Mouse (Mus musculus): Measurements from ENCODE around the gene Cbx6. TPM values are rescaled to one million over a fixed set of nuclear protein-coding genes. Genes with fewer than 3 reads are reported as not detected.

Gene Cbx6
- polyA plus RNA-seq, 1 experiment from 2014 or later: 31.2 TPM

GRCm38 (mm10) chr15:79834881-79835260 lies 383 bp upstream of the Cbx6 start:
- peak overlapping the region; percentile 55 for H3K4me2 ChIP-seq (ENCODE audit: low read depth, low read length, severe bottlenecking)
- H3K9me3 ChIP-seq (ENCODE audit: control insufficient read depth, low read length): no peaks in the 10 kb centered on the region
- DNase-seq (ENCODE audit: low spot score) (no peak), ATAC-seq (replicated peaks; ENCODE audit: low FRiP score) (no peak; the same call in 1 of the 2 replicates)
- 51% methylated on average over 9 of the region's 9 CpGs for WGBS
- peak overlapping the region; percentile 65; the same call in 1 of the 2 replicates for H3K4me3 ChIP-seq (ENCODE audit: low read depth, low read length)
- H3K27me3 ChIP-seq (ENCODE audit: control insufficient read depth, insufficient read depth, low read length): no peaks in the 10 kb centered on the region
- H3K36me3 ChIP-seq (ENCODE audit: control insufficient read depth, insufficient read depth, low read length): no peaks in the 10 kb centered on the region
- peaks cover 22% of the 10 kb centered on the region; the same call in 1 of the 2 replicates for H3K4me1 ChIP-seq (replicated peaks; ENCODE audit: control insufficient read depth, insufficient read depth, low read length)
- H3K27ac ChIP-seq (ENCODE audit: low read depth, low read length): peak overlapping the region; percentile 93
- H3K9ac ChIP-seq (ENCODE audit: low read length): peak overlapping the region; percentile 61

- peak; percentile 72 for DNase-seq (ENCODE audit: low spot score)
- ATAC-seq (replicated peaks; ENCODE audit: low FRiP score): peak; percentile 11
- WGBS: under 1% methylated on average over 35 of the region's 41 CpGs
- H3K4me1 ChIP-seq (replicated peaks; ENCODE audit: control insufficient read depth, insufficient read depth, low read length): peaks cover 25% of the 10 kb centered on the region; the same call in 1 of the 2 replicates
- no peaks in the 10 kb centered on the region for H3K36me3 ChIP-seq (ENCODE audit: control insufficient read depth, insufficient read depth, low read length)
- no peaks in the 10 kb centered on the region for H3K27me3 ChIP-seq (ENCODE audit: control insufficient read depth, insufficient read depth, low read length)
- H3K9ac ChIP-seq (ENCODE audit: low read length): peak overlapping the region; percentile 90
- H3K4me2 ChIP-seq (ENCODE audit: low read depth, low read length, severe bottlenecking): peak overlapping the region; percentile 94
- H3K4me3 ChIP-seq (ENCODE audit: low read depth, low read length): peak overlapping the region; percentile 65
- no peaks in the 10 kb centered on the region for H3K9me3 ChIP-seq (ENCODE audit: control insufficient read depth, low read length)
- peak overlapping the region; percentile 79 for H3K27ac ChIP-seq (ENCODE audit: low read depth, low read length)
These were observed 1.0 kb downstream of the Cbx6 start for GRCm38 (mm10) chr15:79833251-79834050.

- H3K9me3 ChIP-seq (ENCODE audit: control insufficient read depth, low read length): no peaks in the 10 kb centered on the region
- H3K36me3 ChIP-seq (ENCODE audit: control insufficient read depth, insufficient read depth, low read length): no peaks in the 10 kb centered on the region; the same call in 1 of the 2 replicates
- ATAC-seq (replicated peaks; ENCODE audit: low FRiP score) (0 out of 2 replicates have a peak, but pooled peaks have one; percentile 38), DNase-seq (ENCODE audit: low spot score) (peak; percentile 89)
- peak overlapping the region; percentile 90 for H3K9ac ChIP-seq (ENCODE audit: low read length)
- peak overlapping the region; percentile 94 for H3K4me2 ChIP-seq (ENCODE audit: low read depth, low read length, severe bottlenecking)
- peak overlapping the region; percentile 65 for H3K4me3 ChIP-seq (ENCODE audit: low read depth, low read length)
- peaks cover 25% of the 10 kb centered on the region; the same call in 1 of the 2 replicates for H3K4me1 ChIP-seq (replicated peaks; ENCODE audit: control insufficient read depth, insufficient read depth, low read length)
- 22% methylated on average over 18 of the region's 18 CpGs for WGBS
- H3K27me3 ChIP-seq (ENCODE audit: control insufficient read depth, insufficient read depth, low read length): no peaks in the 10 kb centered on the region
- peak overlapping the region; percentile 46; the same call in 1 of the 2 replicates for H3K27ac ChIP-seq (ENCODE audit: low read depth, low read length)
These were observed 2.2 kb downstream of the Cbx6 start for GRCm38 (mm10) chr15:79832064-79832900.

- 15% methylated on average over 4 of the region's 4 CpGs for WGBS
- Histone ChIP-seq H3K4me2 (ENCODE audit: low read depth, low read length, severe bottlenecking) (no peak overlapping the region), H3K27ac (ENCODE audit: low read depth, low read length) (no peak overlapping the region), H3K4me3 (ENCODE audit: low read depth, low read length) (no peak overlapping the region), H3K36me3 (ENCODE audit: control insufficient read depth, insufficient read depth, low read length) (no peaks in the 10 kb centered on the region; the same call in 1 of the 2 replicates), H3K9ac (ENCODE audit: low read length) (no peak overlapping the region), H3K4me1 (replicated peaks; ENCODE audit: control insufficient read depth, insufficient read depth, low read length) (peaks cover 24% of the 10 kb centered on the region; the same call in 1 of the 2 replicates), H3K27me3 (ENCODE audit: control insufficient read depth, insufficient read depth, low read length) (no peaks in the 10 kb centered on the region), H3K9me3 (ENCODE audit: control insufficient read depth, low read length) (no peaks in the 10 kb centered on the region)
- DNase-seq (ENCODE audit: low spot score) (peak; percentile 86), ATAC-seq (replicated peaks; ENCODE audit: low FRiP score) (no peak)
These were observed 4.1 kb downstream of the Cbx6 start for GRCm38 (mm10) chr15:79830388-79830787.

GRCm38 (mm10) chr15:79829431-79829830 lies 5.1 kb downstream of the Cbx6 start:
- Histone ChIP-seq H3K4me1 (replicated peaks; ENCODE audit: control insufficient read depth, insufficient read depth, low read length) (peaks cover 19% of the 10 kb centered on the region; the same call in 1 of the 2 replicates), H3K36me3 (ENCODE audit: control insufficient read depth, insufficient read depth, low read length) (no peaks in the 10 kb centered on the region; the same call in 1 of the 2 replicates), H3K4me2 (ENCODE audit: low read depth, low read length, severe bottlenecking) (no peak overlapping the region), H3K9me3 (ENCODE audit: control insufficient read depth, low read length) (no peaks in the 10 kb centered on the region), H3K9ac (ENCODE audit: low read length) (no peak overlapping the region), H3K4me3 (ENCODE audit: low read depth, low read length) (no peak overlapping the region), H3K27me3 (ENCODE audit: control insufficient read depth, insufficient read depth, low read length) (no peaks in the 10 kb centered on the region), H3K27ac (ENCODE audit: low read depth, low read length) (no peak overlapping the region)
- WGBS: 75% methylated on average over 5 of the region's 5 CpGs
- ATAC-seq (replicated peaks; ENCODE audit: low FRiP score): no peak
- no peak for DNase-seq (ENCODE audit: low spot score)

- Histone ChIP-seq H3K4me3 (ENCODE audit: low read depth, low read length) (no peak overlapping the region), H3K4me2 (ENCODE audit: low read depth, low read length, severe bottlenecking) (no peak overlapping the region), H3K9me3 (ENCODE audit: control insufficient read depth, low read length) (no peaks in the 10 kb centered on the region), H3K27me3 (ENCODE audit: control insufficient read depth, insufficient read depth, low read length) (no peaks in the 10 kb centered on the region), H3K36me3 (ENCODE audit: control insufficient read depth, insufficient read depth, low read length) (no peaks in the 10 kb centered on the region; the same call in none of the 2 replicates), H3K4me1 (replicated peaks; ENCODE audit: control insufficient read depth, insufficient read depth, low read length) (peaks cover 19% of the 10 kb centered on the region; the same call in 1 of the 2 replicates), H3K9ac (ENCODE audit: low read length) (0 out of 2 replicates have a peak overlapping the region, but pooled peaks have one; percentile 2), H3K27ac (ENCODE audit: low read depth, low read length) (no peak overlapping the region)
- ATAC-seq (replicated peaks; ENCODE audit: low FRiP score) (no peak), DNase-seq (ENCODE audit: low spot score) (peak; percentile 75)
- WGBS: 65% methylated on average over 46 of the region's 46 CpGs
These were observed 6.0 kb downstream of the Cbx6 start for GRCm38 (mm10) chr15:79828366-79829035.

GRCm38 (mm10) chr15:79827778-79828210 lies 6.7 kb downstream of the Cbx6 start:
- Histone ChIP-seq H3K36me3 (ENCODE audit: control insufficient read depth, insufficient read depth, low read length) (peaks cover 4% of the 10 kb centered on the region), H3K9me3 (ENCODE audit: control insufficient read depth, low read length) (no peaks in the 10 kb centered on the region), H3K4me3 (ENCODE audit: low read depth, low read length) (no peak overlapping the region), H3K4me2 (ENCODE audit: low read depth, low read length, severe bottlenecking) (no peak overlapping the region), H3K9ac (ENCODE audit: low read length) (no peak overlapping the region), H3K4me1 (replicated peaks; ENCODE audit: control insufficient read depth, insufficient read depth, low read length) (peaks cover 17% of the 10 kb centered on the region; the same call in 1 of the 2 replicates), H3K27me3 (ENCODE audit: control insufficient read depth, insufficient read depth, low read length) (no peaks in the 10 kb centered on the region), H3K27ac (ENCODE audit: low read depth, low read length) (no peak overlapping the region)
- ATAC-seq (replicated peaks; ENCODE audit: low FRiP score) (no peak), DNase-seq (ENCODE audit: low spot score) (no peak)
- 84% methylated on average over 11 of the region's 11 CpGs for WGBS

All from forebrain, embryonic 11.5 days (tissue).